Mouse (Mus musculus) activated CD4-positive, CD25-positive, alpha-beta regulatory T cell, adult 4 months (primary cell): ENCODE measurements around the gene Gm11077. TPM values are rescaled to one million over a fixed set of nuclear protein-coding genes. Genes with fewer than 3 reads are reported as not detected.
A peak's percentile ranks its signal among the peaks of the same experiment; 100 is the strongest.

Source experiments
- ATAC-seq: one replicate; pipeline ENCODE4 v1.8.0; 2017
- polyA plus RNA-seq, 2 experiments: library from polyadenylated mRNA; unstranded; fragments of 100-300 nt; shearing (Covaris generic); gene quantifications; one replicate each; pipeline ENCODE4 v1.2.1; 2017

The Gm11077 gene
- not detected for polyA plus RNA-seq

GRCm38 (mm10) chr6:140729272-140729671 is at the start of gene Gm11077:
Gm11077 (plus strand) TSS chr6:140729284.
- ATAC-seq = no peak

- no peak for ATAC-seq
Observed at GRCm38 (mm10) chr6:140680713-140681112, 48.4 kb upstream of the Gm11077 start.

GRCm38 (mm10) chr6:140682829-140683228 is 46.3 kb upstream of the Gm11077 start:
- no peak for ATAC-seq

GRCm38 (mm10) chr6:140684403-140684802 is 44.7 kb upstream of the Gm11077 start:
- ATAC-seq = peak; percentile 71

GRCm38 (mm10) chr6:140689617-140690404 is 39.3 kb upstream of the Gm11077 start:
- no peak for ATAC-seq

- no peak for ATAC-seq
Observed at GRCm38 (mm10) chr6:140692160-140692559, 36.9 kb upstream of the Gm11077 start.

- ATAC-seq = no peak
Observed at GRCm38 (mm10) chr6:140696192-140696879, 32.7 kb upstream of the Gm11077 start.

GRCm38 (mm10) chr6:140697994-140698393 is 31.1 kb upstream of the Gm11077 start:
- no peak for ATAC-seq

GRCm38 (mm10) chr6:140698596-140698995 is 30.5 kb upstream of the Gm11077 start:
- ATAC-seq = no peak

- ATAC-seq = no peak
Observed at GRCm38 (mm10) chr6:140701259-140701658, 27.8 kb upstream of the Gm11077 start.

GRCm38 (mm10) chr6:140705132-140705531 is 24.0 kb upstream of the Gm11077 start:
- no peak for ATAC-seq

- no peak for ATAC-seq
Observed at GRCm38 (mm10) chr6:140706056-140706455, 23.0 kb upstream of the Gm11077 start.

- ATAC-seq = peak; percentile 87
Observed at GRCm38 (mm10) chr6:140708059-140708458, 21.0 kb upstream of the Gm11077 start.

- no peak for ATAC-seq
Observed at GRCm38 (mm10) chr6:140709415-140710107, 19.5 kb upstream of the Gm11077 start.

GRCm38 (mm10) chr6:140712754-140713153 is 16.3 kb upstream of the Gm11077 start:
- peak; percentile 16 for ATAC-seq

GRCm38 (mm10) chr6:140714905-140715365 is 14.1 kb upstream of the Gm11077 start:
- peak; percentile 85 for ATAC-seq

- ATAC-seq = peak; percentile 77
Observed at GRCm38 (mm10) chr6:140722058-140722457, 7.0 kb upstream of the Gm11077 start.

GRCm38 (mm10) chr6:140730669-140731401 is 1.8 kb downstream of the Gm11077 start:
- ATAC-seq = no peak

GRCm38 (mm10) chr6:140731402-140731730 is 2.3 kb downstream of the Gm11077 start:
- ATAC-seq = no peak

GRCm38 (mm10) chr6:140732971-140733640 is 4.0 kb downstream of the Gm11077 start:
- ATAC-seq = no peak

GRCm38 (mm10) chr6:140733641-140733986 is 4.5 kb downstream of the Gm11077 start:
- no peak for ATAC-seq

GRCm38 (mm10) chr6:140745586-140745985 is 16.5 kb downstream of the Gm11077 start:
- ATAC-seq = no peak
